In genomic region chr11:33199906-33200763, GRCm38 (mm10) we compare ENCODE assay signal across 10 mouse cellular contexts. TPM values are rescaled to one million over a fixed set of nuclear protein-coding genes. Genes with fewer than 3 reads are reported as not detected.
DNase-seq lines count a peak whose midpoint lies in the region; ATAC-seq lines count a peak whose summit lies in the region.
"Had no signal": no experiment of that assay in that cellular context is flagged by ENCODE, and none has a peak within 500 bp of the region (broad histone marks: within the 10 kb centered on the region; RNA-seq: fewer than 3 reads in every experiment).

No protein-coding gene starts in this region.

- peak; percentile 32 for DNase-seq in left cerebral cortex, postnatal 4 days
- no peak for DNase-seq in left cerebral cortex, adult 11 months (ENCODE audit: low spot score)
- DNase-seq in cerebellum, postnatal 14 days, result peak; percentile 62 to 68
- DNase-seq in heart, postnatal 14 days, result peak; percentile 23 to 32
- no peak for DNase-seq in spleen, postnatal 10 days (ENCODE audit: low spot score in 2 of 2)
- DNase-seq in right cerebral cortex, adult 2 months (ENCODE audit: low spot score in 2 of 2), result no peak
- no peak for DNase-seq in layer of hippocampus, adult 9-10 months (ENCODE audit: low spot score)

- peaks cover 57% of the 10 kb centered on the region for H3K4me1 ChIP-seq in limb, embryonic 15.5 days

- H3K4me3 ChIP-seq in limb, embryonic 15.5 days, result peak overlapping the region; percentile 37

- no peak overlapping the region for H3K9ac ChIP-seq in limb, embryonic 15.5 days

- no peaks in the 10 kb centered on the region for H3K9me3 ChIP-seq in limb, embryonic 15.5 days

- intact Hi-C loops in left cerebral cortex, postnatal 4 days (cut with DNase I), result no loop called here
- intact Hi-C loops in heart, postnatal 14 days (cut with DNase I), result loop anchor here (2.0 kb wide), 1 partner anchor 33 kb away; no protein-coding TSS in a partner anchor

- no peak overlapping the region for H3K27ac ChIP-seq in limb, embryonic 15.5 days

- WGBS in limb, embryonic 15.5 days, result 1% methylated on average over 45 of the region's 45 CpGs

- no peaks in the 10 kb centered on the region for H3K36me3 ChIP-seq in limb, embryonic 15.5 days

- H3K4me2 ChIP-seq in limb, embryonic 15.5 days, result peak overlapping the region; percentile 77

- ATAC-seq in limb, embryonic 15.5 days (ENCODE audit: insufficient number of reproducible peaks, low FRiP score, low TSS enrichment, low read depth), result no peak
- ATAC-seq: Patski had no signal

- H3K27me3 ChIP-seq in limb, embryonic 15.5 days, result peaks cover 98% of the 10 kb centered on the region

RNA-seq across cellular contexts. Expression of gene Tlx3, which starts 3.3 kb away (rescaled TPM):
- total RNA-seq in left cerebral cortex, postnatal 4 days (2021), result not detected
- total RNA-seq in heart, postnatal 14 days (2021), result not detected
- not detected in 2 replicates for polyA plus RNA-seq in limb, embryonic 15.5 days (2015; fragmentation: Nextera tagmentation; extraction: Ambion mirVana)
- total RNA-seq: heart, adult 18-20 months had no signal

RNA-seq across cellular contexts. Expression of gene Npm1, which starts 37.1 kb away (rescaled TPM):
- total RNA-seq in left cerebral cortex, postnatal 4 days (2021), result 100 to 1,000 TPM; 303 to 338 TPM
- total RNA-seq in heart, postnatal 14 days (2021), result 100 to 1,000 TPM; 136 to 152 TPM
- 706 and 898 TPM in 2 replicates for polyA plus RNA-seq in limb, embryonic 15.5 days (2015; fragmentation: Nextera tagmentation; extraction: Ambion mirVana)

RNA-seq across cellular contexts. Expression of gene Fgf18, which starts 52.9 kb away (rescaled TPM):
- total RNA-seq in left cerebral cortex, postnatal 4 days (2021), result 1 to 10 TPM; 7.4 to 8.4 TPM
- 1 to 10 TPM; 4.1 to 4.9 TPM for total RNA-seq in heart, postnatal 14 days (2021)
- 14.5 and 18.4 TPM in 2 replicates for polyA plus RNA-seq in limb, embryonic 15.5 days (2015; fragmentation: Nextera tagmentation; extraction: Ambion mirVana)

Comparison
In these comparisons a context has a peak if more than half of its experiments do, and no peak if none do; other contexts are left out.
1. DNase-seq: peak in left cerebral cortex, postnatal 4 days (single experiment), cerebellum, postnatal 14 days (2 of 2) and heart, postnatal 14 days (2 of 2); none in left cerebral cortex, adult 11 months (single experiment), spleen, postnatal 10 days (0 of 2), right cerebral cortex, adult 2 months (0 of 2) and layer of hippocampus, adult 9-10 months (single experiment).